ENCODE assay signal across 22 mouse cellular contexts in the genomic region with DNA sequence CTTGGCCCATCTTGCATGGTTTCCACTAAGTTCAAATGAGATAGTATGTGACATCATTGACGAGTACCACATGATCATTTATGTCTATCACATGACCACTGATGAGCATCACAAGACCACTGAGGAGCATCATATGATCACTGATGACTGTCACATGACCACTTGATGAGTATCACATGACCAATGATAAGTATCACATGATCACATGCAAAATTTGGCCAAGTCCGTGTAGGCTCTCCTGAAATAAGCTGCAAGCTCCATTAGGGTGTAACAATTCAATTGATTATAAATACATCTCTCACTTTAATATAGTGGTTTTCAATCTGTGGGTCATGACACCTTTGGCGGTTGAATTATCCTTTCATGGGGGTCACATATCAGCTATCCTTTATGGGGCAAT. TPM values are rescaled to one million over a fixed set of nuclear protein-coding genes. Genes with fewer than 3 reads are reported as not detected.
DNase-seq lines count a peak whose midpoint lies in the region; ATAC-seq and TF ChIP-seq lines count a peak whose summit lies in the region.
"Had no signal": no experiment of that assay in that cellular context is flagged by ENCODE, and none has a peak within 500 bp of the region (broad histone marks: within the 10 kb centered on the region; RNA-seq: fewer than 3 reads in every experiment).

No protein-coding gene starts in this region.

- no peaks in the 10 kb centered on the region for H3K4me1 ChIP-seq in heart, embryonic 10.5 days
- H3K4me1 ChIP-seq in CH12.LX (ENCODE audit: control insufficient read depth in 1 of 2, insufficient read depth in 2 of 2) (no peaks in the 10 kb centered on the region), MEL (ENCODE audit: control insufficient read depth in 1 of 2, insufficient read depth in 2 of 2, low read length in 2 of 2) (peaks cover 3 to 4% of the 10 kb centered on the region in 2 experiments; a peak in 1 of 4 replicates)
- H3K4me1 ChIP-seq in neural tube, embryonic 15.5 days = no peaks in the 10 kb centered on the region

- DNase-seq in heart, adult 11 months = peak; percentile 65
- no peak for DNase-seq in heart, embryonic 10.5 days (ENCODE audit: low spot score)
- no peak for DNase-seq in CH12.LX (ENCODE audit: extremely low read depth)
- no peak for DNase-seq in MEL (ENCODE audit: low read depth, low spot score)
- no peak for DNase-seq in layer of hippocampus, adult 11-12 months (ENCODE audit: low spot score)
- DNase-seq: adrenal gland, adult 2 months; adrenal gland, adult 8-10 months; adrenal gland, postnatal 10 days; adrenal gland, postnatal 14 days; adrenal gland, postnatal 25 days; adrenal gland, postnatal 36 days; B cell, adult 2 months; cerebellum, adult 11 months; cerebellum, adult 11-12 months; cerebellum, adult 18-20 months; cerebellum, adult 2 months; cerebellum, adult 8-10 months had no signal

- in situ Hi-C loops in CH12.LX (cut with MboI; ENCODE audit: low pct_ligation_motif_present, low pct_unique_long_range_greater_than_20kb, low sequenced_read_pairs) = no loop called here

- TF ChIP-seq POLR2A in CH12.LX (IDR thresholded peaks at IDR 0.05; ENCODE audit: low read depth, low read length) = no peak
- TF ChIP-seq POLR2A in MEL (IDR thresholded peaks at IDR 0.05; ENCODE audit: control insufficient read depth in 1 of 2, insufficient read depth in 1 of 2, low read depth in 1 of 2, low read length in 2 of 2, poor library complexity in 1 of 2) = no peak

- H3K79me2 ChIP-seq in CH12.LX (replicated peaks; ENCODE audit: control insufficient read depth, extremely low read depth, insufficient read depth, poor library complexity, severe bottlenecking) = no peaks in the 10 kb centered on the region
- H3K79me2 ChIP-seq in MEL (ENCODE audit: control insufficient read depth, insufficient read depth, low read length, poor library complexity) = no peaks in the 10 kb centered on the region

- peaks cover 20% of the 10 kb centered on the region for H3K27me3 ChIP-seq in heart, embryonic 10.5 days (ENCODE audit: insufficient read depth, poor library complexity, severe bottlenecking)
- H3K27me3 ChIP-seq in CH12.LX (replicated peaks) = no peaks in the 10 kb centered on the region
- H3K27me3 ChIP-seq in MEL (ENCODE audit: control insufficient read depth in 1 of 2, insufficient read depth in 2 of 2, low read length in 2 of 2) = no peaks in the 10 kb centered on the region
- H3K27me3 ChIP-seq in neural tube, embryonic 15.5 days (replicated peaks) = no peaks in the 10 kb centered on the region
- H3K27me3 ChIP-seq: Patski had no signal

- no peak for TF ChIP-seq EP300 in CH12.LX (IDR thresholded peaks at IDR 0.05; ENCODE audit: low read length)
- no peak for TF ChIP-seq EP300 in MEL (IDR thresholded peaks at IDR 0.05; ENCODE audit: low read depth in 1 of 2, low read length in 2 of 2)

- dilution Hi-C loops in CH12.LX (cut with MboI; ENCODE audit: extremely low pct_ligation_motif_present, extremely low pct_unique_long_range_greater_than_20kb, low sequenced_read_pairs) = no loop called here

- TF ChIP-seq RAD21 in CH12.LX (IDR thresholded peaks at IDR 0.05; ENCODE audit: low read depth, low read length) (no peak), MEL (IDR thresholded peaks at IDR 0.05; ENCODE audit: low read depth, low read length) (no peak)

- H3K9me3 ChIP-seq in heart, embryonic 10.5 days = no peaks in the 10 kb centered on the region
- no peaks in the 10 kb centered on the region for H3K9me3 ChIP-seq in CH12.LX (replicated peaks; ENCODE audit: low read length)
- H3K9me3 ChIP-seq in MEL (replicated peaks; ENCODE audit: insufficient read depth, low read length) = no peaks in the 10 kb centered on the region
- no peaks in the 10 kb centered on the region for H3K9me3 ChIP-seq in neural tube, embryonic 15.5 days (replicated peaks)

- TF ChIP-seq CTCF in CH12.LX (conservative IDR thresholded peaks at IDR 0.05 in 1 of 2, IDR thresholded peaks at IDR 0.05 in 1 of 2; ENCODE audit: low read depth in 2 of 2, low read length in 2 of 2) (no peak), MEL (IDR thresholded peaks at IDR 0.05 in 2 of 3, conservative IDR thresholded peaks at IDR 0.05 in 1 of 3; ENCODE audit: control insufficient read depth in 1 of 3, insufficient read depth in 1 of 3, low read depth in 2 of 3, low read length in 3 of 3, poor library complexity in 1 of 3, severe bottlenecking in 1 of 3) (no peak)

- H3K9ac ChIP-seq in CH12.LX (ENCODE audit: insufficient read depth, low read depth) (no peak overlapping the region), MEL (ENCODE audit: control insufficient read depth, low read depth, low read length, poor library complexity, severe bottlenecking) (no peak overlapping the region)
- H3K9ac ChIP-seq in neural tube, embryonic 15.5 days (replicated peaks) = no peak overlapping the region

- no peak overlapping the region for H3K27ac ChIP-seq in heart, embryonic 10.5 days
- H3K27ac ChIP-seq in CH12.LX (ENCODE audit: insufficient read depth, low read depth) = no peak overlapping the region
- H3K27ac ChIP-seq in MEL (ENCODE audit: control insufficient read depth, low read depth, low read length) = no peak overlapping the region
- H3K27ac ChIP-seq in neural tube, embryonic 15.5 days (replicated peaks) = no peak overlapping the region

- no peaks in the 10 kb centered on the region for H3K36me3 ChIP-seq in heart, embryonic 10.5 days
- H3K36me3 ChIP-seq in CH12.LX (replicated peaks in 1 of 2; ENCODE audit: control insufficient read depth in 1 of 2, insufficient read depth in 1 of 2, low read length in 1 of 2) = no peaks in the 10 kb centered on the region
- peaks cover 0 to 4% of the 10 kb centered on the region in 2 experiments; a peak in 2 of 4 replicates for H3K36me3 ChIP-seq in MEL (ENCODE audit: control insufficient read depth in 1 of 2, insufficient read depth in 2 of 2, low read length in 2 of 2)
- H3K36me3 ChIP-seq in neural tube, embryonic 15.5 days = no peaks in the 10 kb centered on the region
- H3K36me3 ChIP-seq: G1E had no signal

- H3K4me2 ChIP-seq in CH12.LX (ENCODE audit: insufficient read depth, low read depth, poor library complexity, severe bottlenecking) = no peak overlapping the region
- H3K4me2 ChIP-seq in neural tube, embryonic 15.5 days = no peak overlapping the region

- no peak overlapping the region for H3K4me3 ChIP-seq in heart, embryonic 10.5 days
- no peak overlapping the region for H3K4me3 ChIP-seq in CH12.LX (replicated peaks in 1 of 3; ENCODE audit: low read depth in 2 of 3, low read length in 2 of 3, poor library complexity in 1 of 3)
- no peak overlapping the region for H3K4me3 ChIP-seq in MEL (ENCODE audit: control insufficient read depth in 1 of 2, insufficient read depth in 1 of 2, low read depth in 2 of 2, low read length in 2 of 2)
- H3K4me3 ChIP-seq in neural tube, embryonic 15.5 days (replicated peaks) = no peak overlapping the region

- no peak for ATAC-seq in neural tube, embryonic 15.5 days (ENCODE audit: low FRiP score)
- ATAC-seq: activated CD4-positive, CD25-positive, alpha-beta regulatory T cell, adult 4 months; CD4-positive, CD25-positive, alpha-beta regulatory T cell, adult 4 months; Patski had no signal

- WGBS in heart, embryonic 10.5 days = 89% methylated on average over 3 of the region's 3 CpGs
- 95% methylated on average over 3 of the region's 3 CpGs for WGBS in neural tube, embryonic 15.5 days

TF ChIP-seq in CH12.LX, 34 proteins besides CTCF, POLR2A, EP300 and RAD21:
- TF ChIP-seq NRF1 (IDR thresholded peaks at IDR 0.05; ENCODE audit: low read depth, low read length) (no peak), BHLHE40 (IDR thresholded peaks at IDR 0.05; ENCODE audit: low read depth, low read length) (peak; percentile 24; the same call in 1 of the 2 replicates), USF2 (conservative IDR thresholded peaks at IDR 0.05; ENCODE audit: low read depth, low read length) (peak; percentile 51; the same call in 1 of the 2 replicates)

TF ChIP-seq in MEL, 35 proteins besides CTCF, POLR2A, EP300 and RAD21:
- TF ChIP-seq USF2 (IDR thresholded peaks at IDR 0.05; ENCODE audit: borderline replicate concordance in 1 of 2, insufficient read depth in 1 of 2, low read depth in 1 of 2, low read length in 2 of 2) (0 out of 4 replicates have a peak, but pooled peaks of 1 of the 2 experiments have one; percentile 23), MYC (IDR thresholded peaks at IDR 0.05; ENCODE audit: low read depth, low read length) (no peak), USF1 (IDR thresholded peaks at IDR 0.05; ENCODE audit: low read depth, low read length) (peak; percentile 49; the same call in 1 of the 2 replicates)
TF ChIP-seq in MEL: peak in this region for 2.

RNA-seq across cellular contexts. Expression of gene Stab2, which starts 52.5 kb away (rescaled TPM):
- 0.71 and 4.0 TPM in 2 replicates for polyA plus RNA-seq in heart, embryonic 10.5 days (2016; fragmentation: Nextera tagmentation; extraction: Ambion mirVana)
- total RNA-seq in CH12.LX (2012; rRNA removed) (not detected in 2 replicates), CH12.LX (2014; rRNA removed) (not detected in 2 replicates), MEL (2012; rRNA removed) (0.73 and 1.4 TPM in 2 replicates)
- polyA plus RNA-seq in CH12.LX (2012; ENCODE audit: insufficient read length, low read depth) (0.09 and 0.12 TPM in 2 replicates), MEL (2012; ENCODE audit: insufficient read depth in 1 of 2, insufficient read length in 2 of 2, low read depth in 1 of 2, low replicate concordance in 2 of 2, missing spikeins in 1 of 2) (1 to 10 TPM in 1 of 2 experiments, not detected in 1; 5.1 TPM)
- 0.09 and 0.33 TPM in 2 replicates for polyA plus RNA-seq in neural tube, embryonic 15.5 days (2015; fragmentation: Nextera tagmentation; extraction: Ambion mirVana)
- polyA plus RNA-seq: activated CD4-positive, CD25-positive, alpha-beta regulatory T cell, adult 4 months; G1E had no signal
